Mouse (Mus musculus) gastrocnemius, postnatal 4 days (tissue): ENCODE measurements around the gene Usp50. TPM values are rescaled to one million over a fixed set of nuclear protein-coding genes. Genes with fewer than 3 reads are reported as not detected.

Experiments used
- DNase-seq, 2 experiments: peaks; one replicate each; pipeline ENCODE4 v3.0.0; 2021 to 2022; ENCODE audit warnings: low spot score in 2 of 2, mixed read lengths in 2 of 2
- total RNA-seq, 2 experiments: library from RNA; stranded (reverse); gene quantifications; 2 replicates each; pipeline ENCODE4 v1.2.3; 2021

Usp50 gene
- total RNA-seq, 2 experiments from 2014 or later = not detected

DNA sequence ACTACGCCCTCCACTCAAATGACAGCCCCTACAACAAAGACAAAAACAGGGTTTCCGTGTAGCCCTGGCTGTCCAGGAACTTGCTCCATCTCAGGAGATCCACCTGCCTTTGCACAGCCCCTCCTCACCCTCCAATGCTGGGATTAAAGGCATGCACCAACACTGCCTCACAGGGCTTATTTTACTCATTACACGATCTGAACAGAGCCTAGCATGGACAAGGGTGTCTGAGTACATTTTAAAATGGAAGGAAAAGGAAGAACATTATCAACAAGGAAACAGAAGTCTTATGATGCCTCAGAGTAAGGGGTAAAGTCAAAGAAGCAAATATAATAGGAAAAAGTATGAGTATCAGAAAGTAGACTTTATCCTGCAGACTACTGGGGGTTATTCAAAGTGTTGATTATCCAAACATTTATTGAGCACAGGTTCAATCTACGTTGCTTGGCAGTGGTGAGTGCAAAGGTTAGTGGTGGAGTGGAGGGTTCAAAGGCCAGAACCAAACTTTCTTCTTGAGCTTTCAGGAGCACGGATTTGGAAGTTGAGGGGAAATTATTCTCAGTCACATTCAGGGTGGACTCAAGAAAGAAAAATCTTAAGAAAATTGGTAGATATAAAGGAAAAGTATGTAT lies 114.5 kb downstream of the Usp50 start:
- DNase-seq = no peak

DNA sequence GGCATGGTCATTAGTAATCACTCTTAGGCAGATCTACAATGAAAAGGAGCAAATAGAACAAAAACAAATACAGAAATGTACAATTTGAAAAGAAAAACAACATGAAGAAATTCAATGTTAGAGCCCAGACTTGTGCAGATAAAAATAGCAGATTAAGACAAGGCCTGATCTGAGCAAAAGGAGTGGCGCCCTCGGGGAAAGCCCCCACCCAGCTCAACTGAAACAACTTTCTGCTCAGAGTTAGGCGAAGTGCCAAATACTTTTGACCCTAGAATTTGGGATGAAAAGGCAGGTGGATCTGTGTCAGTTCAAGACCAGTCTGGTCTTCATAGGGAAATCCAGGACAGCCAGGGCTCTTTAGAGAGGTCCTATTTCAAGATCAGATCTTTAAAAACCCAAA lies 117.3 kb downstream of the Usp50 start:
- DNase-seq = no peak

DNA sequence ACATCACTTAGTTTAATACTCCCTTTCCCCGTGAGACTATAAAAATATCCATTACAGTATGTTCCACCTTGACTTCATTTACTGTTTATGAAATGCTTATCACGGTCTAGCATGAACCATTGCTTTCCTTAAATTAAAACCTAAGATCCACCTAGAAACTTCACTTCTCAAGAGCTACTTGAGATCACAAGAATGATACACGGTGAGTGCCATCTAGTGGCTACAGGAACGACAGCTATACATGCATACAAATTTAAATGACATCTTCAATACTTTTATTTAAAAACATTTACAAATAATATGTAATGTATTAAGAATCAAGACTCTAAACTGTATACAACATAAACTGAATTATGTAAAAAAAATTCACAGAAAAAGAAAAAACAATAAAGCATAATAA lies 119.8 kb downstream of the Usp50 start:
- DNase-seq = no peak

Other genes with a start within 250 kb of the Usp50 start
- gene Slc27a2, start 231.1 kb downstream of the Usp50 start, total RNA-seq = under 1 TPM; 0.54 to 0.96 TPM
- 1 to 10 TPM; 2.9 to 3.5 TPM for gene Hdc, start 164.2 kb downstream of the Usp50 start, total RNA-seq
- gene Gabpb1, start 107.1 kb downstream of the Usp50 start, total RNA-seq = 10 to 100 TPM; 19.3 to 19.8 TPM
- gene Usp8, start 76.1 kb downstream of the Usp50 start, total RNA-seq = 10 to 100 TPM; 27.6 to 30.6 TPM
- gene Trpm7, start 92.8 kb upstream of the Usp50 start, total RNA-seq = 10 to 100 TPM; 43.6 to 53.5 TPM
- 10 to 100 TPM; 42.4 to 49.1 TPM for gene Sppl2a, start 149.8 kb upstream of the Usp50 start, total RNA-seq
- gene Ap4e1, start 225.2 kb upstream of the Usp50 start, total RNA-seq = 10 to 100 TPM; 11.5 to 14.3 TPM